In genomic region chr17:27953136-27953535, GRCm38 (mm10) we compare ENCODE assay signal across 26 mouse cellular contexts.
"Had no signal": no experiment of that assay in that cellular context is flagged by ENCODE, and none has a peak within 500 bp of the region (broad histone marks: within the 10 kb centered on the region; RNA-seq: fewer than 3 reads in every experiment).

No protein-coding gene starts in this region.

- H3K4me3 ChIP-seq: heart, adult 2 months; heart, embryonic 13.5 days; heart, embryonic 15.5 days; hindbrain, embryonic 13.5 days; hindbrain, embryonic 15.5 days; intestine, embryonic 15.5 days; layer of hippocampus, adult 2 months; limb, embryonic 13.5 days; limb, embryonic 15.5 days; liver, embryonic 12.5 days had no signal

- H3K27ac ChIP-seq: heart, adult 2 months; heart, embryonic 13.5 days; heart, embryonic 15.5 days; hindbrain, embryonic 13.5 days; hindbrain, embryonic 15.5 days; intestine, embryonic 15.5 days; layer of hippocampus, adult 2 months; limb, embryonic 15.5 days; liver, embryonic 12.5 days; liver, embryonic 14.5 days had no signal

- ATAC-seq: inflammation-experienced regulatory T-cells, adult 6 months; intestine, embryonic 15.5 days; intestine, postnatal 0 days; liver, embryonic 12.5 days had no signal

- DNase-seq: gastrocnemius, postnatal 14 days; gastrocnemius, postnatal 36 days; heart, adult 11 months; heart, adult 2 months; heart, postnatal 14 days; heart, postnatal 36 days; kidney, adult 18-20 months; kidney, adult 8-10 months; kidney, postnatal 10 days; kidney, postnatal 25 days; kidney, postnatal 4 days; layer of hippocampus, postnatal 36 days; left cerebral cortex, postnatal 4 days had no signal

- H3K36me3 ChIP-seq: heart, embryonic 13.5 days; heart, embryonic 15.5 days; hindbrain, embryonic 15.5 days; intestine, embryonic 15.5 days; limb, embryonic 13.5 days; limb, embryonic 15.5 days; liver, embryonic 12.5 days had no signal

- H3K9me3 ChIP-seq: heart, embryonic 13.5 days; heart, embryonic 15.5 days; hindbrain, embryonic 13.5 days; hindbrain, embryonic 15.5 days; intestine, embryonic 15.5 days; limb, embryonic 13.5 days; limb, embryonic 15.5 days; liver, embryonic 12.5 days had no signal

- H3K4me2 ChIP-seq: heart, embryonic 11.5 days; heart, embryonic 13.5 days; heart, embryonic 15.5 days; hindbrain, embryonic 13.5 days; hindbrain, embryonic 15.5 days; intestine, embryonic 15.5 days; limb, embryonic 13.5 days; limb, embryonic 15.5 days; liver, embryonic 12.5 days had no signal

- H3K27me3 ChIP-seq: heart, embryonic 13.5 days; heart, embryonic 15.5 days; hindbrain, embryonic 13.5 days; hindbrain, embryonic 15.5 days; intestine, embryonic 15.5 days; limb, embryonic 13.5 days; limb, embryonic 15.5 days; liver, embryonic 12.5 days had no signal

- H3K9ac ChIP-seq: heart, embryonic 13.5 days; heart, embryonic 15.5 days; hindbrain, embryonic 13.5 days; hindbrain, embryonic 15.5 days; intestine, embryonic 15.5 days; limb, embryonic 13.5 days; limb, embryonic 15.5 days; liver, embryonic 12.5 days; liver, embryonic 14.5 days had no signal
